Mouse (Mus musculus): ENCODE results near the gene Dock6.
"Not testable (repeated sequence)": the region's sequence is repeated elsewhere in the genome, so short reads cannot be mapped to it uniquely, and the experiment has no call there.

Gene Dock6

DNA sequence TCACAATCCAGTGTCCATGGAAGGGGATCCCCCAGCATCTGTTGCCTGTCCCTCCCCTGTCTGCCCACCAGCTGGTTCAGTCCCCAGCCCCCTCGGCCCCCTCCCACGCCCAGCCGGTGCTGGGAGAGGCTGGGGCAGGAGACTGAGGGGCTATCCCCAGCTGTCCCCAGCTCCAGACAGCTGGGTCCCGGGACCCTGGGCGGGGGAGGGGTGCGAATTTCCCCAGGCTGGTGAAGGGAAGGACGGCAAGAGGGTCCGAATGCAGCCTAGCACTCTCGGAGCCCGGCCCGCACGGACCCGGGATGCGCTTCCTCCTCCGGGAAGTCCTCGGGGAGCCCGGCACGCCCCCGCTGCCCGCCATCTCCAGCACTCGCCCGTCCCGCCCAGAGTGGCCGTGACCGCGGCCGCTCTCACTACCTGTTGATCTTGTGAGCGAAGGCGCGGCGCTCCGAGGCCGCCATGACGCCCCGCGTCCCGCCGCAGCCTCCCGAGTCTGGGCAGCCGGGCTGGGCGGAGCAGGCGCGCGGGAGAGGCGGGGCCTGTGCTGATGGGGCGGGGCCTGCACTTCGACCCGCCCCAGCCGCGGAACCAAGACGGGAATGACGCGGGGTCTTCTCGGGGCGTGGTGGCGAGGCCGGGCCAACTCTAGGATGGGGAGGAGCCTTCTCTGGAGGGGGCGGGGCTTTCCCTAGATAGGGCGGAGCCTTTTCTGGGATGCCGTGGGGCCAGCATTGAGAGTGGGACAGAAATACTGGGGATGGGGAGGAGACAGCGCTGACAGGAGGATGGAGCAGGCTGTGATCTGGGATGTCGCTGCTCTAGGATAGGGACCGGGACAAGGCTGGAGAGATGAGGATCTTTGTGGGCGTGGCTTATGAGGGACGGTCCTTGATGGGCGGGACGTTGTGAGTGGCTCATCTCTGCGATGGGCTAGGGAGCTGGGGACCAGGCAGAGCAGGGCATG lies at the start of gene Dock6:
Dock6 (minus strand) TSS at position 508 of the 964 bp plus-strand sequence.
- DNase-seq (ENCODE audit: low spot score in 2 of 2): peak; percentile 59 to 65

GRCm38 (mm10) chr9:21901223-21901820 lies 48.9 kb upstream of the Dock6 start:
- peak; percentile 37 to 46 for DNase-seq (ENCODE audit: low spot score in 2 of 2)

DNA sequence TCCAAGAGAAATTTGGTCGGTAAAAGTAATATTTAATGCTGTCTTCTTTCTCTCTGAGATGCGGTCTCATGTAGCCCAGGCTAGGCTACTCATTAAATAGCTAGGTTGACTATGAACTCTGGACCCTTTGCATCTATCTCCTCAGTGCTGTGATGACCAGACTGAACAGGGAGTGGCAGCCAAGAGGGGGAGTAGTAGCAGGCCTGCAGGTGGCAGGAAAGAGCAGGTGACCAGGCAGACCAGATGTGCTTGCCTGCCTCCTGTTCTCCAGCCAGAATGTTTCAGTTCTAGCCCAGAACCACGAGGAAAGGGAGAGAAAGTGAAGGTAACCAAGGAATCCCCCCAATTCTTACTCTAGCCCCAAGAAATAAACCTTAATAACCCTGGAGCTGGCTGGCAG lies 36.8 kb upstream of the Dock6 start:
- no peak for DNase-seq (ENCODE audit: low spot score in 2 of 2)

DNA sequence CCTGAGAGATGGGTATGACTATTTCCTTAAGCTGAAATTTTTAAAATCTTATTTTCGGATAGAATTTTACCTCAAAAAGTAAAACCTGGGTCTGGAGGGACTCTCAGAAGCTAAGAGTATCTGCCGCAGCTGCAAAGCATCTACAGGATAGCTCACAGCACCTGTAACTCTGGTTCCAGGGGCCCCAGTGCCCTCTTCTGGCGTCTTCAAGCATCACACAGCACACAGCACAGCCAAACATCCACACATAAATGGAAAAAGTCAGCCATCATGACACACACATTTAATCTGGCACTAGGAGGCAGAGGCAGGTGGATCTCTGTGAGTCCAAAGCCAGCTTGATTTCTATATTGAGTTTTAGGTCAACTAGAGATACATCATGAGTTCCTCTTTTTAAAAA lies 24.2 kb upstream of the Dock6 start:
- DNase-seq (ENCODE audit: low spot score in 2 of 2): no peak

DNA sequence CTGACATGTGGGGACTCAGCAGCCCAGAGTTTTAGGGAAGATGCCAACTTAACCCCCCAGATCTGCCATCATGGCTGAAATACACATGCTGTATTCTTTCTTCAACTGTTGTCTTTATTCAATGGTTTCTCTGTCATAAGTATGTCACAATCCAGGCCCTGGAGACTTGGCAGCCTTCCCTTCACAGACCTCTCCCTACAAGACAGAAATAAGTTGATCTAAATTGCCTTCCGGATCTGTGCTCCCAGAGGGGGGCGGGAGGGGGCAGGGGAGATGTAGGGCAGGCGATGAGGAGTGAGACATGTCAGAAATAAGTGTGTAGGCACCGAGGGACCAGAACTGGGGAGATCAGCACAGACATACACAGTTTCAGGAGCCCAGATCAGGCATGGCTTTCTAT lies 19.8 kb upstream of the Dock6 start:
- no peak for DNase-seq (ENCODE audit: low spot score in 2 of 2)

DNA sequence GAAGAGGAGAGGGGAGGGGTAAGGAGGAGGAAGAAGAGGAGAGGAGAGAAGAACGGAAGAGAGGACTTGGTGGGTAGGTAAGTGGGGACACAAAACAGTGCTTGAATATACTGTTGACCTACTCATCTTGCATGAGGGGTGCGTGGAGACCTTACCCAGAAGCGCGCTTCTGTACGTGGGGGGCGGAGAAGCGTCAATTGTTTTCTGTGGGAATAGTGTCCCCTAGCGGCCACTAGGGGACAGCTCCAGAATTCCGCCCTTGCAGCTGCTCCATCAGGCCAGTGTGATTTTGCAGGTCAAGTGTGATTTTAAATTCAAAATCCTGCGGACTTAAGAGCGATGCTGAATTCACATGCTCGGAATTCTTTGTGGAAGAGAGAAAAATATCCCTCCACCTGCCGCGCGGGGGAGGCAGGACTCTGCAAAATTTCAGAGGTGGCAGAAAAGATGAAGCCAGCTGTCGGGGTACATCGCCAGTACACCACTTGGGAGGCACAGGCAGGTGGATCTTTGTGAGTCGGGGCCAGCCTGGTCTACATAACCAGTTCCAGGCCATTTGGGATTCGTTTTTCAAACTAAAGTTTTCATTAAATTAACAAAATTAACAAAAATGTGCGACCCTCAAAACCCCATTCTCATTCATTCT lies 18.6 kb upstream of the Dock6 start:
- peak in 1 of 2 experiments; percentile 35 for DNase-seq (ENCODE audit: low spot score in 2 of 2)

- DNase-seq (ENCODE audit: low spot score in 2 of 2): peak; percentile 20 to 38
Measured at GRCm38 (mm10) chr9:21869290-21869689, 16.9 kb upstream of the Dock6 start.

- DNase-seq (ENCODE audit: low spot score in 2 of 2): no peak
Measured at GRCm38 (mm10) chr9:21867726-21868125, 15.3 kb upstream of the Dock6 start.

GRCm38 (mm10) chr9:21866641-21867040 lies 14.2 kb upstream of the Dock6 start:
- DNase-seq (ENCODE audit: low spot score in 2 of 2): no peak

DNA sequence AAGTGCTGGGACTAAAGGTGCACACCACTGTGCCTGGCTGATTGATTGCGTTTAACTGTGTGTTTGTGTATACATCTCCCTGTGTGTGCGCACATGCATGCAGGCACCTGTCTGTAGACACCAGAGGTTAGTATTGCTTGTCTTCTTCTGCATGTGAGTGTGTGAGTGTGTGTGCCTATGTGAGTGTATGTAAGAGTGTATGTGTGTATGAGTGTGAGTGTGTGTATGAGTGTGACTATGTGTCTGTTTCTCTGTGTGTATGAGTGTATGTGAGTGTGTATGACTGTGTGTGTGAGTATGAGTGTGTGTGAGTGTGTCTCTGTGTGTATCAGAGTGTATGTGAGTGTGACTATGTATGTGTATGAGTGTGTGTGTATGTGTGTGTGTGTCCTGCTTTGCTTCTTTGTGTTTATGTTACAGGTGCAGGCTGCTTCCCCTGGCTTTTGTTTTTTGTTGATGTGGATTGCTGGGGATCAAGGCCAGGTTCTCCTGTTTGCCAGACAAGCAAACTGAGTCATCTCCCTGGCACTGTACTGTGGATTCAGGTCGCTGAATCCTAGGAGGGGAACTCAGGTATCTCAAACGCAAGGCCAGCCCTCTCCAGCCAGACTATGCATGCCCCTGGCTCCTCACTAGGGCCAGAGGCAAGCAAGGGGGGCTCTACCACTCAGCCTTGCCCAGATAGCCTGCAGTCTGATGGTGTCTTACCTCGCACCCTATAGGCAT lies 13.4 kb upstream of the Dock6 start:
- DNase-seq (ENCODE audit: low spot score in 2 of 2): no peak

DNA sequence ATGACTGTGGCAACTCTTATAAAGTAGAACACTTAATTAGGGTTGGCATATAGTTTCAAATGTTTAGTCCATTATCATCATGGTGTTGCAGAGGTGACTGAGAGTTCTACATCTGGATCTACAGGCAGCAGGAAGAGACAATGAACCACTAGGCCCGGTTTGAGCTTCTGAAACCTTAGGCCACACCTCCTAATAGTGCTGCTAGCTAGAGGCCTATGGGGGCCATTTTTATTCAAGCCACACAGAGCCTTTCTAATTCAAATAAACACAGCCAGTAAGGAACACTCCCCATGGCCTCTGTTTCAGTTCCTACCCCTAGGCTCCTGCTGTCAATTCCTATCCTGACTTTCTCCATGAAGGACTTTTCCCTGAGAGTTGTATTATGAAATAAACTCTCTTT lies 9.7 kb upstream of the Dock6 start:
- no peak for DNase-seq (ENCODE audit: low spot score in 2 of 2)

GRCm38 (mm10) chr9:21860349-21860748 lies 7.9 kb upstream of the Dock6 start:
- DNase-seq (ENCODE audit: low spot score in 2 of 2): not testable (repeated sequence)

GRCm38 (mm10) chr9:21859606-21860005 lies 7.2 kb upstream of the Dock6 start:
- no peak for DNase-seq (ENCODE audit: low spot score in 2 of 2)

DNA sequence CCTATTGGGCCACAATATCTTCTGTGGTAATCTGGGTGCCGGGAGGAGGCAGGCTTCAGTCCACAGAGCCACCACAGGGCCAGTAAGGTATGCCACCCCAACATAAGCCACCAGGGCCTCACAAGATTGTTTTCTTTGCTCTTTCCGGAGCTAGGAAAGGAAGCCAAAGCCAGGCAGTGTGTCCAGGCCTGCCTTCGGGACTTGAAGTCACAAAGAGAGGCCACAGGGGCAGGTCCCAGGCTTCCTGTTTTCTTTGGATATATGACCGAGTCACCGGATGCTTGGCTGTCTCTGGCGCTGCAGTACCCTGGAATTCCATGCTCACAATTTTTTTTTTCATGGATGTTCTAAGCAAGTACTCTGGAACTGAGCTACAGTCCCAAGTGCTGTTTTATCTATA lies 5.6 kb upstream of the Dock6 start:
- DNase-seq (ENCODE audit: low spot score in 2 of 2): no peak

DNA sequence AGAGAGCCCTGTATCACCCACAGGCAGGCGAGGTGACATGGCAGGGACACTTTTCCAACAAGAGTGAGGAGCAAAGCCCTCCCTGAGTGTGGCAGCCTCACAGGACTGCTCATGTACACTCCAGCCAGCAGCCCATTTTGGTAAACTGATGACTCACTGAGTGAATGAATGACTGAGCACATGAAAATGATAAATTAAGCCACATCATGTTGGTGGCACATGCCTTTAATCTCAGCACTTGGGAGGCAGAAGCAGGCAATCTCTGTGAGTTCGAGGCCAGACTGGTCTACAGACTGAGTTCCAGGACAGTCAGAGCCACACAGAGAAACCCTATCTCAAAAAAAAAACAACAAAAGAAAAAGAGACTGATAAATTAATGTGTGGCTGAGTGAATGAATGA lies 5.1 kb upstream of the Dock6 start:
- no peak for DNase-seq (ENCODE audit: low spot score in 2 of 2)

GRCm38 (mm10) chr9:21854894-21855293 lies 2.5 kb upstream of the Dock6 start:
- no peak for DNase-seq (ENCODE audit: low spot score in 2 of 2)

DNA sequence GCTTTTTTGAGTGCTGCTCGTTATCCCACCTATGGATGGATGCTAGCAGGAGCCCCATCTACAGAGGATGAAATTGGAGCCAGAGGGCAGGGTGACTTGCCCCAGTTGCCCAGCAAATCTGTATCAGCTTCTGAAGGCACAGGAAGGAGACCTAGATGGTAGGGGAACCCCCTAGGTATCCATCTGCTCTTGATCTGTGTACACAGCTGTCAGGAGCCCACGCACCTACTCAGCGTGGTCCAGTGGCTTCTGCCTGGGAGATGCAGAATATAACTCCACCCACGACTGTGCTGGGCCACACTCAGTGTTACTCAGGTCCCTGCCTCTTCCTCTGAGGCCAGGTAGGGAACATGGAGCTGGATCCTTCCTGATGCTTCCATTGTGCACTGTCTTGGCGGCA lies 1.5 kb upstream of the Dock6 start:
- no peak for DNase-seq (ENCODE audit: low spot score in 2 of 2)

GRCm38 (mm10) chr9:21851084-21851483 lies 1.4 kb downstream of the Dock6 start:
- no peak for DNase-seq (ENCODE audit: low spot score in 2 of 2)

DNA sequence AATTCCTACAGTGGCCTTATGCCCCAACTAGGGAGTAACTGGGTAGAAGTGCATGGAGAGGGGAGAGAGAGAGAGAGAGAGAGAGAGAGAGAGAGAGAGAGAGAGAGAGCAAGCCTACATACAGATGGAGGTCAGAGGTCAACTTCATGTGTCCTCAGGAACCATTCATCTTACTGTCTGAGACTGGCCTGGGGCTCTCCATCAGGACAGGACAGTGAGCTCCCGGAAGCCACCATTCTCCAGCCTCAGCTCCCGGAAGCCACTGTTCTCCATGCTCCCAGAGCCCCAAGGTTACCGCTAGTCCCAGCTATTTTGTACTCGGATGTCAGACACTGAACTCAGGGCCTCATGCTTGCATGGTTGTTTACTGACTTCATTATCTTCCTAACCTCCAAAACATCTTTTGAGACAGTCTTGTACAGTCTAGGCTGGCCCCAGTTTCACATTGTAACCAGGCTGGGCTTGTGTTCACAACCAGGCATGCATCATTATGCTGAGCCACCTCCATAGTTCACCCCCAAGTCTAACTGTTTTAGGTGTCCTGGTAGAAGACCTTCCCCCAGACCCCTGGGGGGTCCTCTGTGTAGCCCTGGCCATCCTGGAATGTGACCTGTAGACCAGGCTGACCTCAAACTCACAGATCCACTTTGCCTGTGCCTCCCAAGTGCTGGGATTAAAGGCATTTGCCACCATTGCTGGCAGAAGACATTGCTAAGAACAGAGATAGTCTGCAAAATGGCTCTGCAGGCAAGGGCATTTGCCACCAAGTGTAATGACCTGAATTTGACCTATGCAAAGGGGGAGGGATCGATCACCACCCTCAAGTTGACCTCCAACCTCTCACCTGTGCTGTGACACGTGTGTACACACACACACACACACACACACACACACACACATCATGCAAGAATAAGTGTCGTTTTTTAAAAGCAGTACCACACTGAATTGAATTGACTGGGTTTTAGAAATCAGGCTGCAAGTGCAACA lies 2.5 kb downstream of the Dock6 start:
- DNase-seq (ENCODE audit: low spot score in 2 of 2): no peak

- no peak for DNase-seq (ENCODE audit: low spot score in 2 of 2)
Measured at GRCm38 (mm10) chr9:21847926-21848325, 4.5 kb downstream of the Dock6 start.

DNA sequence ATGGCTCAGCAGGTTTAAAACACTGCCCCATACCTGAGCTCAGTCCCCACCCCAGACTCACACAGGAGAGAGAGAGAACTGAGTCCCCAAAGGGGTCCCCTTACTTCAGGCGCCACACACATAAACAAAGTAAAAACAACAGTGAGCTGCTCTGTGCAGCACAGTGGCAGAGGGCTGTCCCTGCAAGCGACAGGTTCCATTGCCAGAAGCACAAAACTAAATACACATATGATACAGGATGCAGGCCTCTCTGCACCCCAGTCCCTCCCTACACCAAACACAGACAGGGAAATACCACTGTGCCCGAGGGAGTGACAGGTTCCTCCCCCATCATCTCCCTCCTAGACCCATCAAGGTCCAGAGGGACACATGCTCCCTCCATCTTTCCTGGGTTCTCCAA lies 5.0 kb downstream of the Dock6 start:
- DNase-seq (ENCODE audit: low spot score in 2 of 2): no peak

All from frontal cortex, postnatal 25 days (tissue).